Mouse (Mus musculus): ENCODE data around the gene Tex19.1.
"Not testable (repeated sequence)": the region's sequence is repeated elsewhere in the genome, so short reads cannot be mapped to it uniquely, and the experiment has no call there.

The Tex19.1 gene

GRCm38 (mm10) chr11:121145865-121146264, at the start of gene Tex19.1:
Tex19.1 (plus strand) TSS chr11:121146143.
- no peak for DNase-seq

- DNase-seq = no peak
Measured at GRCm38 (mm10) chr11:121099762-121100161, 46.2 kb upstream of the Tex19.1 start.

- no peak for DNase-seq
Measured at GRCm38 (mm10) chr11:121100692-121101091, 45.3 kb upstream of the Tex19.1 start.

- DNase-seq = no peak
Measured at GRCm38 (mm10) chr11:121101124-121101805, 44.7 kb upstream of the Tex19.1 start.

GRCm38 (mm10) chr11:121107242-121107641, 38.7 kb upstream of the Tex19.1 start:
- DNase-seq = not testable (repeated sequence)

- DNase-seq = no peak
Measured at GRCm38 (mm10) chr11:121108061-121108460, 37.9 kb upstream of the Tex19.1 start.

- no peak for DNase-seq
Measured at GRCm38 (mm10) chr11:121109986-121110385, 36.0 kb upstream of the Tex19.1 start.

GRCm38 (mm10) chr11:121111051-121111450, 34.9 kb upstream of the Tex19.1 start:
- no peak for DNase-seq

GRCm38 (mm10) chr11:121111601-121112000, 34.3 kb upstream of the Tex19.1 start:
- no peak for DNase-seq

GRCm38 (mm10) chr11:121112091-121112775, 33.7 kb upstream of the Tex19.1 start:
- no peak for DNase-seq

- no peak for DNase-seq
Measured at GRCm38 (mm10) chr11:121118106-121118505, 27.8 kb upstream of the Tex19.1 start.

- DNase-seq = no peak
Measured at GRCm38 (mm10) chr11:121118577-121118976, 27.4 kb upstream of the Tex19.1 start, which contains the start of gene Tex19.2. Tex19.2 (minus strand) TSS chr11:121118677.

- no peak for DNase-seq
Measured at GRCm38 (mm10) chr11:121121151-121121550, 24.8 kb upstream of the Tex19.1 start.

- DNase-seq = no peak
Measured at GRCm38 (mm10) chr11:121122024-121122670, 23.8 kb upstream of the Tex19.1 start.

GRCm38 (mm10) chr11:121123438-121123837, 22.5 kb upstream of the Tex19.1 start:
- DNase-seq = peak; percentile 16

GRCm38 (mm10) chr11:121125522-121126172, 20.3 kb upstream of the Tex19.1 start:
- DNase-seq = no peak

GRCm38 (mm10) chr11:121126395-121126794, 19.5 kb upstream of the Tex19.1 start:
- DNase-seq = no peak

GRCm38 (mm10) chr11:121127441-121127840, 18.5 kb upstream of the Tex19.1 start:
- no peak for DNase-seq

- DNase-seq = no peak
Measured at GRCm38 (mm10) chr11:121129616-121130015, 16.3 kb upstream of the Tex19.1 start.

GRCm38 (mm10) chr11:121134600-121134999, 11.3 kb upstream of the Tex19.1 start:
- DNase-seq = no peak

- DNase-seq = no peak
Measured at GRCm38 (mm10) chr11:121137682-121138081, 8.3 kb upstream of the Tex19.1 start.

GRCm38 (mm10) chr11:121138732-121139131, 7.2 kb upstream of the Tex19.1 start:
- DNase-seq = no peak

GRCm38 (mm10) chr11:121143325-121144015, 2.5 kb upstream of the Tex19.1 start:
- no peak for DNase-seq
